17 mouse cellular contexts compared by ENCODE assay signal in genomic region chr1:150610539-150610938, GRCm38 (mm10).
DNase-seq lines count a peak whose midpoint lies in the region; ATAC-seq lines count a peak whose summit lies in the region.
"Had no signal": no experiment of that assay in that cellular context is flagged by ENCODE, and none has a peak within 500 bp of the region (broad histone marks: within the 10 kb centered on the region; RNA-seq: fewer than 3 reads in every experiment).

No protein-coding gene starts in this region.

- no peak for DNase-seq in limb, embryonic 11.5 days (ENCODE audit: low spot score)
- no peak for DNase-seq in limb, embryonic 10.5 days (ENCODE audit: low spot score)
- no peak for DNase-seq in kidney, adult 8-10 months
- DNase-seq: adrenal gland, adult 2 months; adrenal gland, postnatal 10 days; adrenal gland, postnatal 25 days; cerebellum, adult 11 months; cerebellum, adult 18-20 months; cerebellum, adult 9-10 months; cerebellum, postnatal 10 days; cerebellum, postnatal 25 days had no signal

- no peaks in the 10 kb centered on the region for H3K9me3 ChIP-seq in limb, embryonic 11.5 days (ENCODE audit: control insufficient read depth, low read length)
- no peaks in the 10 kb centered on the region for H3K9me3 ChIP-seq in limb, embryonic 10.5 days (replicated peaks)
- no peaks in the 10 kb centered on the region for H3K9me3 ChIP-seq in limb, embryonic 12.5 days
- H3K9me3 ChIP-seq in forebrain, embryonic 15.5 days: no peaks in the 10 kb centered on the region
- H3K9me3 ChIP-seq: embryonic facial prominence, embryonic 10.5 days; embryonic facial prominence, embryonic 12.5 days; forebrain, embryonic 13.5 days had no signal

- 63% methylated on average over 9 of the region's 9 CpGs for WGBS in limb, embryonic 11.5 days
- 77% methylated on average over 9 of the region's 9 CpGs for WGBS in limb, embryonic 10.5 days
- WGBS in limb, embryonic 12.5 days: 68% methylated on average over 9 of the region's 9 CpGs
- WGBS in forebrain, embryonic 15.5 days: 44% methylated on average over 9 of the region's 9 CpGs

- H3K36me3 ChIP-seq in limb, embryonic 11.5 days (ENCODE audit: control insufficient read depth, insufficient read depth, low read length): no peaks in the 10 kb centered on the region
- H3K36me3 ChIP-seq in limb, embryonic 10.5 days: peaks cover 24% of the 10 kb centered on the region
- peaks cover 39% of the 10 kb centered on the region for H3K36me3 ChIP-seq in limb, embryonic 12.5 days
- no peaks in the 10 kb centered on the region for H3K36me3 ChIP-seq in forebrain, embryonic 15.5 days

- peak; percentile 51; the same call in 1 of the 2 replicates for ATAC-seq in limb, embryonic 11.5 days (ENCODE audit: insufficient number of reproducible peaks, low FRiP score, low TSS enrichment, low read depth)
- ATAC-seq in limb, embryonic 12.5 days (ENCODE audit: insufficient number of reproducible peaks, insufficient read depth, low FRiP score, low TSS enrichment, low read depth): 0 out of 2 replicates have a peak, but pooled peaks have one; percentile 26
- ATAC-seq in forebrain, embryonic 15.5 days (replicated peaks): no peak
- ATAC-seq: forebrain, embryonic 13.5 days; forebrain, embryonic 16.5 days had no signal

- H3K27ac ChIP-seq in limb, embryonic 11.5 days (replicated peaks; ENCODE audit: low read depth, low read length): no peak overlapping the region
- no peak overlapping the region for H3K27ac ChIP-seq in limb, embryonic 10.5 days
- no peak overlapping the region for H3K27ac ChIP-seq in limb, embryonic 12.5 days
- no peak overlapping the region for H3K27ac ChIP-seq in forebrain, embryonic 15.5 days (replicated peaks)
- H3K27ac ChIP-seq: embryonic facial prominence, embryonic 10.5 days; embryonic facial prominence, embryonic 12.5 days; forebrain, embryonic 13.5 days had no signal

- no peak overlapping the region for H3K9ac ChIP-seq in limb, embryonic 11.5 days (ENCODE audit: low read length)
- H3K9ac ChIP-seq in limb, embryonic 12.5 days (replicated peaks): no peak overlapping the region
- H3K9ac ChIP-seq in forebrain, embryonic 15.5 days (replicated peaks): no peak overlapping the region
- H3K9ac ChIP-seq: embryonic facial prominence, embryonic 12.5 days; forebrain, embryonic 13.5 days had no signal

- no peaks in the 10 kb centered on the region for H3K4me1 ChIP-seq in limb, embryonic 11.5 days (ENCODE audit: control insufficient read depth, insufficient read depth, low read length)
- H3K4me1 ChIP-seq in limb, embryonic 10.5 days: 0 out of 2 replicates have a peak, but pooled peaks cover 9% of the 10 kb centered on the region
- peaks cover 6% of the 10 kb centered on the region; the same call in 1 of the 2 replicates for H3K4me1 ChIP-seq in limb, embryonic 12.5 days (replicated peaks)
- no peaks in the 10 kb centered on the region for H3K4me1 ChIP-seq in forebrain, embryonic 15.5 days
- H3K4me1 ChIP-seq: embryonic facial prominence, embryonic 10.5 days; embryonic facial prominence, embryonic 12.5 days had no signal

- H3K27me3 ChIP-seq in limb, embryonic 11.5 days (ENCODE audit: control insufficient read depth, insufficient read depth, low read length): no peaks in the 10 kb centered on the region
- no peaks in the 10 kb centered on the region for H3K27me3 ChIP-seq in limb, embryonic 10.5 days (ENCODE audit: low read depth, poor library complexity, severe bottlenecking)
- no peaks in the 10 kb centered on the region for H3K27me3 ChIP-seq in limb, embryonic 12.5 days
- no peaks in the 10 kb centered on the region for H3K27me3 ChIP-seq in forebrain, embryonic 15.5 days
- H3K27me3 ChIP-seq: embryonic facial prominence, embryonic 12.5 days; forebrain, embryonic 13.5 days had no signal

- no peak overlapping the region for H3K4me2 ChIP-seq in limb, embryonic 11.5 days (ENCODE audit: low read depth, severe bottlenecking)
- no peak overlapping the region for H3K4me2 ChIP-seq in limb, embryonic 12.5 days
- no peak overlapping the region for H3K4me2 ChIP-seq in forebrain, embryonic 15.5 days (replicated peaks)
- H3K4me2 ChIP-seq: embryonic facial prominence, embryonic 12.5 days; forebrain, embryonic 13.5 days had no signal

- H3K4me3 ChIP-seq in limb, embryonic 11.5 days (ENCODE audit: low read depth, low read length): no peak overlapping the region
- H3K4me3 ChIP-seq in limb, embryonic 10.5 days: no peak overlapping the region
- H3K4me3 ChIP-seq in limb, embryonic 12.5 days (replicated peaks): no peak overlapping the region
- H3K4me3 ChIP-seq in forebrain, embryonic 15.5 days: no peak overlapping the region
- H3K4me3 ChIP-seq: embryonic facial prominence, embryonic 10.5 days; embryonic facial prominence, embryonic 12.5 days; forebrain, embryonic 13.5 days had no signal
